Mouse (Mus musculus) liver, adult 10 weeks (tissue): ENCODE data around the gene Rnf181. TPM values are rescaled to one million over a fixed set of nuclear protein-coding genes. Genes with fewer than 3 reads are reported as not detected.

Source experiments
- polyA plus RNA-seq: library from polyadenylated mRNA; stranded (reverse); fragments of 350-450 nt; fragmentation: Illumina TruSeq; extraction: RNeasy Lipid Tissue Mini Kit (QIAGEN cat#74804); gene quantifications from one replicate; pipeline ENCODE4 v1.2.3, GENCODE M21; 2014; ENCODE audit warnings: low read depth, low replicate concordance

The Rnf181 gene
- 137 TPM for polyA plus RNA-seq

GRCm38 (mm10) chr6:72366844-72367443 is at the start of gene Rnf181:
Gene Rnf181, minus strand, starts transcription at chr6:72366956.

GRCm38 (mm10) chr6:72414076-72414756 is 47.5 kb upstream of the Rnf181 start, which contains the start of gene Ggcx:
Gene Ggcx, plus strand, starts transcription at chr6:72414308.

GRCm38 (mm10) chr6:72389941-72390771 is 23.4 kb upstream of the Rnf181 start, which contains the start of gene Vamp8:
Gene Vamp8, minus strand, starts transcription at chr6:72390703.

GRCm38 (mm10) chr6:72380131-72380770 is 13.5 kb upstream of the Rnf181 start, which contains the start of gene Vamp5:
Gene Vamp5, minus strand, starts transcription at chr6:72380468.

GRCm38 (mm10) chr6:72355066-72355911 is 11.5 kb downstream of the Rnf181 start, which contains the start of gene Tmem150a:
Gene Tmem150a, plus strand, starts transcription at chr6:72355447.

GRCm38 (mm10) chr6:72347166-72347941 is 19.4 kb downstream of the Rnf181 start, which contains the start of gene 0610030E20Rik:
Gene 0610030E20Rik, plus strand, starts transcription at chr6:72347317.

GRCm38 (mm10) chr6:72345074-72345567 is 21.6 kb downstream of the Rnf181 start, which contains the start of gene Usp39:
Gene Usp39, minus strand, starts transcription at chr6:72345184.

Other genes starting within 250 kb of the Rnf181 start
- 2.9 TPM for gene Atoh8, start 131.4 kb downstream of the Rnf181 start, polyA plus RNA-seq
- gene Sftpb, start 62.3 kb downstream of the Rnf181 start, polyA plus RNA-seq: not detected
- gene Usp39, start 21.8 kb downstream of the Rnf181 start, polyA plus RNA-seq: 22.1 TPM
- gene 0610030E20Rik, start 19.6 kb downstream of the Rnf181 start, polyA plus RNA-seq: 37.3 TPM
- gene Tmem150a, start 11.5 kb downstream of the Rnf181 start, polyA plus RNA-seq: 11.3 TPM
- gene Vamp5, start 13.5 kb upstream of the Rnf181 start, polyA plus RNA-seq: 1.2 TPM
- 75.6 TPM for gene Vamp8, start 23.7 kb upstream of the Rnf181 start, polyA plus RNA-seq
- 42.9 TPM for gene Ggcx, start 47.4 kb upstream of the Rnf181 start, polyA plus RNA-seq
- 116 TPM for gene Mat2a, start 72.6 kb upstream of the Rnf181 start, polyA plus RNA-seq
- not detected for gene Sh2d6, start 154.8 kb upstream of the Rnf181 start, polyA plus RNA-seq
- not detected for gene Capg, start 177.4 kb upstream of the Rnf181 start, polyA plus RNA-seq
- 6.3 TPM for gene Elmod3, start 231.5 kb upstream of the Rnf181 start, polyA plus RNA-seq
- 84.5 TPM for gene Retsat, start 231.5 kb upstream of the Rnf181 start, polyA plus RNA-seq